Mouse (Mus musculus) spleen, postnatal 14 days (tissue): ENCODE measurements around the gene Mc3r.

Source experiments
- DNase-seq, 2 experiments: peaks; one replicate each; pipeline ENCODE4 v3.0.0; 2021 to 2022; ENCODE audit warnings: low spot score in 2 of 2

Gene Mc3r

GRCm38 (mm10) chr2:172298542-172298941, 50.2 kb downstream of the Mc3r start:
- no peak for DNase-seq

- no peak for DNase-seq
These were observed 51.0 kb downstream of the Mc3r start for GRCm38 (mm10) chr2:172299126-172299921.
